Mouse (Mus musculus): ENCODE measurements around the gene Nek4. TPM values are rescaled to one million over a fixed set of nuclear protein-coding genes. Genes with fewer than 3 reads are reported as not detected.

Gene Nek4
- polyA plus RNA-seq, 1 experiment from 2014 or later = 13.5 TPM

- Histone ChIP-seq H3K9ac (no peak overlapping the region), H3K27me3 (no peaks in the 10 kb centered on the region), H3K4me2 (no peak overlapping the region), H3K4me3 (no peak overlapping the region), H3K4me1 (replicated peaks) (0 out of 2 replicates have a peak, but pooled peaks cover 3% of the 10 kb centered on the region), H3K27ac (replicated peaks) (no peak overlapping the region), H3K9me3 (no peaks in the 10 kb centered on the region), H3K36me3 (peaks cover 61% of the 10 kb centered on the region)
- no peak for ATAC-seq (ENCODE audit: low read depth)
- WGBS = 79% methylated on average over 3 of the region's 3 CpGs
Measured at GRCm38 (mm10) chr14:30976222-30976621, 25.0 kb downstream of the Nek4 start.

GRCm38 (mm10) chr14:30996417-30996816 lies 45.2 kb downstream of the Nek4 start:
- Histone ChIP-seq H3K4me3 (no peak overlapping the region), H3K27me3 (no peaks in the 10 kb centered on the region), H3K4me2 (no peak overlapping the region), H3K27ac (replicated peaks) (no peak overlapping the region), H3K4me1 (replicated peaks) (peaks cover 14% of the 10 kb centered on the region), H3K9ac (no peak overlapping the region), H3K9me3 (no peaks in the 10 kb centered on the region), H3K36me3 (peaks cover 8% of the 10 kb centered on the region)
- ATAC-seq (ENCODE audit: low read depth) = no peak

GRCm38 (mm10) chr14:31000356-31000755 lies 49.2 kb downstream of the Nek4 start:
- Histone ChIP-seq H3K9me3 (no peaks in the 10 kb centered on the region), H3K9ac (peak overlapping the region; percentile 93), H3K4me1 (replicated peaks) (peaks cover 24% of the 10 kb centered on the region), H3K27ac (replicated peaks) (no peak overlapping the region), H3K27me3 (no peaks in the 10 kb centered on the region), H3K36me3 (peaks cover 12% of the 10 kb centered on the region), H3K4me2 (peak overlapping the region; percentile 70), H3K4me3 (peak overlapping the region; percentile 96)
- ATAC-seq (ENCODE audit: low read depth) = no peak
- WGBS = 64% methylated on average over 10 of the region's 10 CpGs

GRCm38 (mm10) chr14:31000816-31001306 lies 49.7 kb downstream of the Nek4 start:
- Histone ChIP-seq H3K9me3 (no peaks in the 10 kb centered on the region), H3K4me3 (peak overlapping the region; percentile 96), H3K4me2 (peak overlapping the region; percentile 70), H3K27me3 (no peaks in the 10 kb centered on the region), H3K9ac (peak overlapping the region; percentile 93), H3K36me3 (peaks cover 12% of the 10 kb centered on the region), H3K4me1 (replicated peaks) (peaks cover 24% of the 10 kb centered on the region), H3K27ac (replicated peaks) (peak overlapping the region; percentile 95)
- ATAC-seq (ENCODE audit: low read depth) = peak; percentile 51
- under 1% methylated on average over 21 of the region's 21 CpGs for WGBS

- Histone ChIP-seq H3K4me2 (peak within 1 kb of the TSS; percentile 70), H3K9me3 (no peaks in the 10 kb centered on the region), H3K27ac (replicated peaks) (peak within 1 kb of the TSS; percentile 95), H3K4me3 (peak within 1 kb of the TSS; percentile 96), H3K27me3 (no peaks in the 10 kb centered on the region), H3K4me1 (replicated peaks) (peaks cover 24% of the 10 kb centered on the region), H3K9ac (peak within 1 kb of the TSS; percentile 93), H3K36me3 (peaks cover 14% of the 10 kb centered on the region)
- under 1% methylated on average over 84 of the region's 84 CpGs for WGBS
- peak; percentile 96 for ATAC-seq (ENCODE audit: low read depth)
Measured at GRCm38 (mm10) chr14:31001307-31002205, 50.4 kb downstream of the Nek4 start, which contains the start of the genes Glt8d1 and Spcs1. Gene Glt8d1 (plus strand): TSS chr14:31001400. Gene Spcs1 (minus strand): TSS chr14:31001672.

- H3K4me3 ChIP-seq = no peak overlapping the region
- H3K9me3 ChIP-seq = no peaks in the 10 kb centered on the region
- no peak for ATAC-seq (ENCODE audit: low read depth)
- no peaks in the 10 kb centered on the region for H3K27me3 ChIP-seq
- peaks cover 30% of the 10 kb centered on the region for H3K36me3 ChIP-seq
- H3K4me2 ChIP-seq = no peak overlapping the region
- no peak overlapping the region for H3K27ac ChIP-seq (replicated peaks)
- H3K9ac ChIP-seq = no peak overlapping the region
- H3K4me1 ChIP-seq (replicated peaks) = peaks cover 22% of the 10 kb centered on the region
- WGBS = 86% methylated on average over 2 of the region's 2 CpGs
Measured at GRCm38 (mm10) chr14:31004527-31004926, 53.4 kb downstream of the Nek4 start.

GRCm38 (mm10) chr14:31006779-31007178 lies 55.6 kb downstream of the Nek4 start:
- no peak overlapping the region for H3K27ac ChIP-seq (replicated peaks)
- H3K36me3 ChIP-seq = peaks cover 53% of the 10 kb centered on the region
- 78% methylated on average over 5 of the region's 5 CpGs for WGBS
- no peaks in the 10 kb centered on the region for H3K27me3 ChIP-seq
- no peak for ATAC-seq (ENCODE audit: low read depth)
- no peak overlapping the region for H3K4me2 ChIP-seq
- H3K9ac ChIP-seq = no peak overlapping the region
- H3K4me1 ChIP-seq (replicated peaks) = peaks cover 10% of the 10 kb centered on the region
- no peaks in the 10 kb centered on the region for H3K9me3 ChIP-seq
- no peak overlapping the region for H3K4me3 ChIP-seq

- no peak for ATAC-seq (ENCODE audit: low read depth)
- Histone ChIP-seq H3K9ac (no peak overlapping the region), H3K27me3 (no peaks in the 10 kb centered on the region), H3K4me2 (no peak overlapping the region), H3K27ac (replicated peaks) (no peak overlapping the region), H3K9me3 (no peaks in the 10 kb centered on the region), H3K4me3 (no peak overlapping the region), H3K36me3 (peaks cover 95% of the 10 kb centered on the region), H3K4me1 (replicated peaks) (0 out of 2 replicates have a peak, but pooled peaks cover 4% of the 10 kb centered on the region)
- WGBS = 94% methylated on average over 3 of the region's 3 CpGs
Measured at GRCm38 (mm10) chr14:31011588-31011987, 60.4 kb downstream of the Nek4 start.

- Histone ChIP-seq H3K27me3 (no peaks in the 10 kb centered on the region), H3K9me3 (no peaks in the 10 kb centered on the region), H3K4me1 (replicated peaks) (peaks cover 21% of the 10 kb centered on the region), H3K9ac (no peak overlapping the region), H3K36me3 (peaks cover 82% of the 10 kb centered on the region), H3K4me3 (no peak overlapping the region), H3K4me2 (no peak overlapping the region), H3K27ac (replicated peaks) (no peak overlapping the region)
- ATAC-seq (ENCODE audit: low read depth) = no peak
- WGBS = 97% methylated on average over 2 of the region's 2 CpGs
Measured at GRCm38 (mm10) chr14:31013928-31014327, 62.8 kb downstream of the Nek4 start.

- Histone ChIP-seq H3K4me1 (replicated peaks) (peaks cover 32% of the 10 kb centered on the region), H3K36me3 (peaks cover 62% of the 10 kb centered on the region), H3K4me3 (no peak overlapping the region), H3K9ac (no peak overlapping the region), H3K27ac (replicated peaks) (no peak overlapping the region), H3K27me3 (no peaks in the 10 kb centered on the region), H3K4me2 (no peak overlapping the region), H3K9me3 (no peaks in the 10 kb centered on the region)
- no peak for ATAC-seq (ENCODE audit: low read depth)
- 93% methylated on average over 1 of the region's 1 CpGs for WGBS
Measured at GRCm38 (mm10) chr14:31016063-31016462, 64.9 kb downstream of the Nek4 start.

GRCm38 (mm10) chr14:31017854-31018253 lies 66.7 kb downstream of the Nek4 start:
- peak overlapping the region; percentile 91 for H3K9ac ChIP-seq
- no peak overlapping the region for H3K27ac ChIP-seq (replicated peaks)
- H3K27me3 ChIP-seq = no peaks in the 10 kb centered on the region
- peak overlapping the region; percentile 78 for H3K4me3 ChIP-seq
- no peaks in the 10 kb centered on the region for H3K9me3 ChIP-seq
- peaks cover 52% of the 10 kb centered on the region for H3K36me3 ChIP-seq
- WGBS = 0% methylated on average over 2 of the region's 2 CpGs
- H3K4me1 ChIP-seq (replicated peaks) = peaks cover 47% of the 10 kb centered on the region
- no peak for ATAC-seq (ENCODE audit: low read depth)
- peak overlapping the region; percentile 92 for H3K4me2 ChIP-seq

GRCm38 (mm10) chr14:31018860-31019291 lies 67.7 kb downstream of the Nek4 start, which contains the start of the genes Pbrm1 and Gnl3:
Gene Pbrm1 (plus strand): TSS chr14:31019138.
Gene Gnl3 (minus strand): TSS chr14:31019152.
- peak within 1 kb of the TSS; percentile 78 for H3K4me3 ChIP-seq
- WGBS = under 1% methylated on average over 51 of the region's 53 CpGs
- H3K9ac ChIP-seq = peak within 1 kb of the TSS; percentile 91
- no peaks in the 10 kb centered on the region for H3K9me3 ChIP-seq
- H3K27ac ChIP-seq (replicated peaks) = peak within 1 kb of the TSS; percentile 99
- H3K4me1 ChIP-seq (replicated peaks) = peaks cover 50% of the 10 kb centered on the region
- H3K36me3 ChIP-seq = peaks cover 50% of the 10 kb centered on the region
- H3K4me2 ChIP-seq = peak within 1 kb of the TSS; percentile 92
- H3K27me3 ChIP-seq = no peaks in the 10 kb centered on the region
- ATAC-seq (ENCODE audit: low read depth) = peak; percentile 93
